Mouse (Mus musculus): ENCODE data around the gene Cpvl. TPM values are rescaled to one million over a fixed set of nuclear protein-coding genes. Genes with fewer than 3 reads are reported as not detected.
A peak's percentile ranks its signal among the peaks of the same experiment; 100 is the strongest.

The Cpvl gene
- polyA plus RNA-seq, 1 experiment from 2014 or later: not detected

- WGBS: 62% methylated on average over 4 of the region's 4 CpGs
- H3K27ac ChIP-seq (ENCODE audit: low read depth, low read length): no peak overlapping the region
- no peaks in the 10 kb centered on the region for H3K27me3 ChIP-seq (ENCODE audit: control insufficient read depth, insufficient read depth, low read length)
- ATAC-seq (ENCODE audit: low FRiP score) (no peak), DNase-seq (ENCODE audit: low spot score, missing footprints) (peak; percentile 84)
- no peak overlapping the region for H3K4me2 ChIP-seq
- no peaks in the 10 kb centered on the region for H3K9me3 ChIP-seq (ENCODE audit: control insufficient read depth, low read length)
- 0 out of 2 replicates have a peak, but pooled peaks cover 1% of the 10 kb centered on the region for H3K4me1 ChIP-seq (ENCODE audit: control insufficient read depth, insufficient read depth, low read length)
- H3K4me3 ChIP-seq (ENCODE audit: low read depth, low read length): no peak overlapping the region
- no peaks in the 10 kb centered on the region for H3K36me3 ChIP-seq (ENCODE audit: control insufficient read depth, insufficient read depth, low read length)
- H3K9ac ChIP-seq (ENCODE audit: low read length): no peak overlapping the region
Measured at GRCm38 (mm10) chr6:53951421-53951820, 27.1 kb downstream of the Cpvl start.

- peak; percentile 82 for DNase-seq (ENCODE audit: low spot score, missing footprints)
- no peaks in the 10 kb centered on the region for H3K9me3 ChIP-seq (ENCODE audit: control insufficient read depth, low read length)
- H3K27ac ChIP-seq (ENCODE audit: low read depth, low read length): no peak overlapping the region
- no peaks in the 10 kb centered on the region for H3K4me1 ChIP-seq (ENCODE audit: control insufficient read depth, insufficient read depth, low read length)
- H3K36me3 ChIP-seq (ENCODE audit: control insufficient read depth, insufficient read depth, low read length): no peaks in the 10 kb centered on the region
- no peak overlapping the region for H3K4me3 ChIP-seq (ENCODE audit: low read depth, low read length)
- H3K27me3 ChIP-seq (ENCODE audit: control insufficient read depth, insufficient read depth, low read length): no peaks in the 10 kb centered on the region
- H3K4me2 ChIP-seq: no peak overlapping the region
- 76% methylated on average over 9 of the region's 9 CpGs for WGBS
- ATAC-seq (ENCODE audit: low FRiP score): no peak
- H3K9ac ChIP-seq (ENCODE audit: low read length): no peak overlapping the region
Measured at GRCm38 (mm10) chr6:53950876-53951275, 27.6 kb downstream of the Cpvl start.

- no peak overlapping the region for H3K4me2 ChIP-seq
- ATAC-seq (ENCODE audit: low FRiP score) (no peak), DNase-seq (ENCODE audit: low spot score, missing footprints) (peak; percentile 83)
- H3K27me3 ChIP-seq (ENCODE audit: control insufficient read depth, insufficient read depth, low read length): no peaks in the 10 kb centered on the region
- no peak overlapping the region for H3K4me3 ChIP-seq (ENCODE audit: low read depth, low read length)
- H3K36me3 ChIP-seq (ENCODE audit: control insufficient read depth, insufficient read depth, low read length): no peaks in the 10 kb centered on the region
- no peaks in the 10 kb centered on the region for H3K9me3 ChIP-seq (ENCODE audit: control insufficient read depth, low read length)
- H3K27ac ChIP-seq (ENCODE audit: low read depth, low read length): no peak overlapping the region
- H3K4me1 ChIP-seq (ENCODE audit: control insufficient read depth, insufficient read depth, low read length): no peaks in the 10 kb centered on the region
- H3K9ac ChIP-seq (ENCODE audit: low read length): no peak overlapping the region
- 56% methylated on average over 4 of the region's 4 CpGs for WGBS
Measured at GRCm38 (mm10) chr6:53948388-53949035, 30.0 kb downstream of the Cpvl start.

GRCm38 (mm10) chr6:53944887-53945286, 33.6 kb downstream of the Cpvl start:
- peak; percentile 53 for DNase-seq (ENCODE audit: low spot score, missing footprints)
- Histone ChIP-seq H3K9ac (ENCODE audit: low read length) (no peak overlapping the region), H3K27me3 (ENCODE audit: control insufficient read depth, insufficient read depth, low read length) (no peaks in the 10 kb centered on the region; the same call in 1 of the 2 replicates), H3K4me1 (ENCODE audit: control insufficient read depth, insufficient read depth, low read length) (no peaks in the 10 kb centered on the region), H3K36me3 (ENCODE audit: control insufficient read depth, insufficient read depth, low read length) (no peaks in the 10 kb centered on the region), H3K27ac (ENCODE audit: low read depth, low read length) (no peak overlapping the region), H3K4me3 (ENCODE audit: low read depth, low read length) (no peak overlapping the region), H3K4me2 (no peak overlapping the region), H3K9me3 (ENCODE audit: control insufficient read depth, low read length) (no peaks in the 10 kb centered on the region)
- no peak for ATAC-seq (ENCODE audit: low FRiP score)
- WGBS: 89% methylated on average over 5 of the region's 5 CpGs

GRCm38 (mm10) chr6:53944417-53944816, 34.1 kb downstream of the Cpvl start:
- Histone ChIP-seq H3K4me1 (ENCODE audit: control insufficient read depth, insufficient read depth, low read length) (no peaks in the 10 kb centered on the region; the same call in 1 of the 2 replicates), H3K9ac (ENCODE audit: low read length) (no peak overlapping the region), H3K4me3 (ENCODE audit: low read depth, low read length) (no peak overlapping the region), H3K9me3 (ENCODE audit: control insufficient read depth, low read length) (no peaks in the 10 kb centered on the region), H3K4me2 (no peak overlapping the region), H3K36me3 (ENCODE audit: control insufficient read depth, insufficient read depth, low read length) (no peaks in the 10 kb centered on the region), H3K27ac (ENCODE audit: low read depth, low read length) (no peak overlapping the region), H3K27me3 (ENCODE audit: control insufficient read depth, insufficient read depth, low read length) (no peaks in the 10 kb centered on the region; the same call in 1 of the 2 replicates)
- no peak for ATAC-seq (ENCODE audit: low FRiP score)
- 68% methylated on average over 3 of the region's 3 CpGs for WGBS
- DNase-seq (ENCODE audit: low spot score, missing footprints): peak; percentile 79

- Histone ChIP-seq H3K4me1 (ENCODE audit: control insufficient read depth, insufficient read depth, low read length) (peaks cover 8% of the 10 kb centered on the region; the same call in 1 of the 2 replicates), H3K4me3 (ENCODE audit: low read depth, low read length) (no peak overlapping the region), H3K9ac (ENCODE audit: low read length) (no peak overlapping the region), H3K27me3 (ENCODE audit: control insufficient read depth, insufficient read depth, low read length) (no peaks in the 10 kb centered on the region; the same call in 1 of the 2 replicates), H3K27ac (ENCODE audit: low read depth, low read length) (no peak overlapping the region), H3K4me2 (no peak overlapping the region), H3K9me3 (ENCODE audit: control insufficient read depth, low read length) (no peaks in the 10 kb centered on the region), H3K36me3 (ENCODE audit: control insufficient read depth, insufficient read depth, low read length) (no peaks in the 10 kb centered on the region)
- ATAC-seq (ENCODE audit: low FRiP score) (no peak), DNase-seq (ENCODE audit: low spot score, missing footprints) (peak; percentile 64)
- 84% methylated on average over 7 of the region's 7 CpGs for WGBS
Measured at GRCm38 (mm10) chr6:53942190-53942831, 36.2 kb downstream of the Cpvl start.

- no peak overlapping the region for H3K27ac ChIP-seq (ENCODE audit: low read depth, low read length)
- H3K4me1 ChIP-seq (ENCODE audit: control insufficient read depth, insufficient read depth, low read length): peaks cover 8% of the 10 kb centered on the region; the same call in 1 of the 2 replicates
- H3K9me3 ChIP-seq (ENCODE audit: control insufficient read depth, low read length): no peaks in the 10 kb centered on the region
- H3K4me2 ChIP-seq: no peak overlapping the region
- DNase-seq (ENCODE audit: low spot score, missing footprints): peak; percentile 84
- H3K27me3 ChIP-seq (ENCODE audit: control insufficient read depth, insufficient read depth, low read length): no peaks in the 10 kb centered on the region; the same call in 1 of the 2 replicates
- H3K4me3 ChIP-seq (ENCODE audit: low read depth, low read length): no peak overlapping the region
- H3K36me3 ChIP-seq (ENCODE audit: control insufficient read depth, insufficient read depth, low read length): no peaks in the 10 kb centered on the region
- H3K9ac ChIP-seq (ENCODE audit: low read length): no peak overlapping the region
- no peak for ATAC-seq (ENCODE audit: low FRiP score)
- 49% methylated on average over 8 of the region's 8 CpGs for WGBS
Measured at GRCm38 (mm10) chr6:53939752-53940151, 38.7 kb downstream of the Cpvl start.

GRCm38 (mm10) chr6:53938942-53939341, 39.5 kb downstream of the Cpvl start:
- H3K4me2 ChIP-seq: no peak overlapping the region
- no peaks in the 10 kb centered on the region for H3K36me3 ChIP-seq (ENCODE audit: control insufficient read depth, insufficient read depth, low read length)
- peak; percentile 57 for DNase-seq (ENCODE audit: low spot score, missing footprints)
- H3K27me3 ChIP-seq (ENCODE audit: control insufficient read depth, insufficient read depth, low read length): no peaks in the 10 kb centered on the region; the same call in 1 of the 2 replicates
- no peaks in the 10 kb centered on the region for H3K9me3 ChIP-seq (ENCODE audit: control insufficient read depth, low read length)
- 9% methylated on average over 3 of the region's 3 CpGs for WGBS
- H3K4me1 ChIP-seq (ENCODE audit: control insufficient read depth, insufficient read depth, low read length): peaks cover 8% of the 10 kb centered on the region; the same call in 1 of the 2 replicates
- no peak overlapping the region for H3K9ac ChIP-seq (ENCODE audit: low read length)
- H3K4me3 ChIP-seq (ENCODE audit: low read depth, low read length): no peak overlapping the region
- ATAC-seq (ENCODE audit: low FRiP score): peak; percentile 44; the same call in 1 of the 2 replicates
- no peak overlapping the region for H3K27ac ChIP-seq (ENCODE audit: low read depth, low read length)

Data from midbrain, embryonic 11.5 days (tissue).